Mouse (Mus musculus) brain, embryonic 14.5 days (tissue): ENCODE measurements around the gene Igf2r.

Source experiments
- CTCF ChIP-seq: fragments of 200-500 bp; IDR thresholded peaks from 2 replicates; pipeline ENCODE4 v1.5.1; 2012; ENCODE audit warnings: inconsistent platforms, mild to moderate bottlenecking, moderate library complexity, borderline replicate concordance; ENCODE audit not compliant: insufficient read depth, insufficient read length; ENCODE audit errors: extremely low read depth
- POLR2A ChIP-seq: fragments of 200-500 bp; IDR thresholded peaks from 2 replicates; pipeline ENCODE4 v1.6.1; 2012; ENCODE audit warnings: mild to moderate bottlenecking, inconsistent platforms, borderline replicate concordance; ENCODE audit not compliant: poor library complexity, insufficient read depth, insufficient read length, severe bottlenecking; ENCODE audit errors: extremely low read depth

DNA sequence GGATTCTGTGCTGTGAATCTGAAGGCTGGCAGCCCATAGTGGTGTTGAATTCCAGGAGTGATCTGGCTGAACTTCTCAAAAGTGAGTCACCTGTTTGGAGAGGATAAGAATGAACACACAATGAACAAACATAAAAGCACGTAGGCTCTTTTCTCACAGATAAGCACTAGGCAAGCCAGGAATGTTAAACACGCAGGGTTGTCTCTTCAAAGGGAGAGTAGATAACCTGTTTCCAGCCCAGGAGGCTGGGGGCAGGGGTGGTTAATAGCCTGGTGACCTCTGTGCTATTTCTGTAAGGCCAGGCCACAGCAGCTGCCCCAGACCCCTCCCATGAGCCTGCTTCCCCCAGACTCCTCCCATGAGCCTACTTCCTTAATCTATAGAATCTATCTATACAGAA lies 29.1 kb downstream of the Igf2r start:
- TF ChIP-seq POLR2A (no peak), CTCF (no peak)
